Mouse (Mus musculus) lung, postnatal 0 days (tissue): ENCODE measurements around the gene Fcmr.

Source experiments
- CTCF ChIP-seq: IDR thresholded peaks from 2 replicates; pipeline ENCODE4 v1.5.1; 2016; ENCODE audit warnings: antibody characterized with exemption, mild to moderate bottlenecking
- EP300 ChIP-seq: IDR thresholded peaks from 2 replicates; pipeline ENCODE4 v1.6.1; 2016; ENCODE audit warnings: antibody characterized with exemption, mild to moderate bottlenecking, control low read depth

- TF ChIP-seq EP300 (no peak), CTCF (no peak)
Observed at GRCm38 (mm10) chr1:130879927-130880326, 14.5 kb downstream of the Fcmr start.
